Mouse (Mus musculus): Measurements from ENCODE around the gene Gm40193. TPM values are rescaled to one million over a fixed set of nuclear protein-coding genes. Genes with fewer than 3 reads are reported as not detected.

Gm40193 gene
- polyA plus RNA-seq, 1 experiment from 2014 or later: not detected

DNA sequence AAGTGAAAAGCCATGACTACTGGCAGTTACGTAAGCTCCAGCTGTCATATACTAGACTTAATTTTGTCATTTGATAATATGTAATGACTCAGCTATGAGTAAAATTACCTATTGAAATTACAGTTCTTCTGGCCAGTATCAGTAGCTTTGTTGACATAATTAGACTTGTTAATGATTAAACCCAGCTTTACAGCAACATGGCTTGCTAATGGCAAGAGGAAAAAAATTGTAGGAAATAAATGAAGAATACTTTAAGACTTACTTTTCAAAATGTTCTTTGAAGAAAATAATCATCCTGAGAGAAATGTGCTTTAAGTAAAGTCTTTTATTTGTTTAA is 32.3 kb downstream of the Gm40193 start:
- no peaks in the 10 kb centered on the region for H3K9me3 ChIP-seq
- ATAC-seq (ENCODE audit: low FRiP score, low read depth): no peak
- no peak overlapping the region for H3K27ac ChIP-seq (replicated peaks)
- H3K36me3 ChIP-seq: no peaks in the 10 kb centered on the region
- no peaks in the 10 kb centered on the region for H3K4me1 ChIP-seq (replicated peaks)
- whole genome bisulfite sequencing: 95% methylated on average over 1 of the region's 1 CpGs
- no peaks in the 10 kb centered on the region for H3K27me3 ChIP-seq
- no peak overlapping the region for H3K9ac ChIP-seq
- no peak overlapping the region for H3K4me3 ChIP-seq
- no peak overlapping the region for H3K4me2 ChIP-seq

DNA sequence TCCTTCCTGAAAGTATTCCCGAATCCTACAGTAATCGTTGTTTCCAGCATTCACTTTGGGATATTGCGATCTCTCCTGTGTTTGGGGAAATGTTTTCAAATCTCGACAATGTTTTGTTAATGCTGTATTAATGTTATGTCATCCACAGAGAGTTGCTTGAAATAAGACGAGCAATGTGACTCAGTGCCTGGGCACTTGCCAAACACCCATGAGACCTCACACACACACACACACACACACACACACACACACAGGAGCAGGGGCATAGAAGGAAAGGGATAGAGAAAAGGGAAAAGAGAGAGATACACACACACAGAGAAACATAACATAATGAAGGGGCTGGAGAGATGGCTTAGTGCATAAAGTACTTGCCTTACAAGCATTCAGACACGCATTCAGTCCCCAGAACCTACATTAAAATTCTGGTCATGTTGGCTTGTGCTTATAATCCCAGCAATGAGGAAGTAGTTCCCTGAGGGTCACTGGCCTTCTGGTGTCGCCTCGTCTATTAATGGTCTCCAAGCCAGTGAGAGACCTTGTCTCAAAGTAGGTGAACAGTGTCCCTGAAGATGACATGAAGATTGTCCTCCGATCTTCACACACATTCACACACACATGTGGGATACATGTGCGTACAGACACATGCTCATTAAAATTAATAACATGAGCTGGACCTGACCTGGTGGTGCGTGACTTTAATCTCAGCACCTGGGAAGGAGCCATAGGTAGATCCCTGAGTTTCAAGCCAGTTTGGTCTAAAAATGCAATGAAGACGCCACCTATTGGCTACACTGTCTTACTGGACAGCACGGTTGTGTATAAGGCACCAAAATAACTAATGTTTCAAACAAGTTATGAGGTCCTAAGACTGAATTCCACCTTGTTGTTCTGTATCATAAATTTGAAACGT is 32.9 kb downstream of the Gm40193 start:
- H3K36me3 ChIP-seq: no peaks in the 10 kb centered on the region
- no peak overlapping the region for H3K27ac ChIP-seq (replicated peaks)
- no peaks in the 10 kb centered on the region for H3K9me3 ChIP-seq
- no peak for ATAC-seq (ENCODE audit: low FRiP score, low read depth)
- no peak overlapping the region for H3K9ac ChIP-seq
- H3K4me3 ChIP-seq: no peak overlapping the region
- 69% methylated on average over 14 of the region's 14 CpGs for WGBS
- H3K4me1 ChIP-seq (replicated peaks): no peaks in the 10 kb centered on the region
- H3K27me3 ChIP-seq: no peaks in the 10 kb centered on the region
- no peak overlapping the region for H3K4me2 ChIP-seq

DNA sequence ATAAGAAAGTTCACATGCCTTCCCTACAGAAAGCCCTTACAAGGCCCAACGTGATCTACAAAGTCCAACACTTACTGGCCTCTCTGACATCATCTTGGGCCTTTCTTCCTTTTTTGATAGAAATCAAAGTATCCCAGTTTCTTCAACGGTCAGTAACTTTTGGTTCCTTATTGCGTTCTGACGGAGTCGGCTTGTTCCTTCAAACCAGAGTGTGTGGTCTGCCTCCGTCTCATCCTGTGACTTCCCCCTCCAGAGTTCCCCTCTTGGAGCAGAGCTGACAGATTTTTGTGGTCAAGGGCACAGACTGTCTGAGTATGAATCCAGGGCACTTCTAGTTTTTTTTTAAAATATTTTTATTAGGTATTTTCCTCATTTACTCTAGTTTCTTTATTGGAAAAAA is 43.1 kb downstream of the Gm40193 start:
- Histone ChIP-seq H3K4me2 (no peak overlapping the region), H3K27ac (replicated peaks) (no peak overlapping the region), H3K4me1 (replicated peaks) (no peaks in the 10 kb centered on the region), H3K9ac (no peak overlapping the region), H3K9me3 (no peaks in the 10 kb centered on the region), H3K4me3 (no peak overlapping the region), H3K27me3 (no peaks in the 10 kb centered on the region), H3K36me3 (no peaks in the 10 kb centered on the region)
- WGBS: 90% methylated on average over 6 of the region's 6 CpGs
- no peak for ATAC-seq (ENCODE audit: low FRiP score, low read depth)

DNA sequence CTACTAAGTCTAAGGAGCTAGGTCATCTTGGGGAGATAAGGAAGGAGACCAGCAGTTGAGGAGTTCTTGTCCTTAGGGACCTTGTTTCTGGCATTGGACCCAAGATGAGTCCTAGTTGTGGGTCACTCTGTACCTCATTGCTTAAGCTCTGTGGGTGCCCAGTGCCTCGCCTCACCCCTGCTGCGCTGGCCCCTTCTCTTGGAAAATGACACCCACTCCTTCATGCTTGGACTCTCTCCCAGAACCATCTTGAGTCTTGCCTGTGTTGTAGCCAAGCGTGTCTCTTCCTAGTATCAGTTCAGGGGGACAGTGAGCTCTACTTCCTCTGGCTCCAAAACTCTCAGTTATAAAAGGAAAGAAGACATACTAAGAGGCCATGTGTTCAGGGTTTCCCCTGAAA is 43.6 kb downstream of the Gm40193 start:
- no peak overlapping the region for H3K9ac ChIP-seq
- no peaks in the 10 kb centered on the region for H3K36me3 ChIP-seq
- no peak for ATAC-seq (ENCODE audit: low FRiP score, low read depth)
- H3K4me2 ChIP-seq: no peak overlapping the region
- H3K4me3 ChIP-seq: no peak overlapping the region
- no peak overlapping the region for H3K27ac ChIP-seq (replicated peaks)
- WGBS: 86% methylated on average over 3 of the region's 3 CpGs
- H3K9me3 ChIP-seq: no peaks in the 10 kb centered on the region
- no peaks in the 10 kb centered on the region for H3K27me3 ChIP-seq
- no peaks in the 10 kb centered on the region for H3K4me1 ChIP-seq (replicated peaks)

DNA sequence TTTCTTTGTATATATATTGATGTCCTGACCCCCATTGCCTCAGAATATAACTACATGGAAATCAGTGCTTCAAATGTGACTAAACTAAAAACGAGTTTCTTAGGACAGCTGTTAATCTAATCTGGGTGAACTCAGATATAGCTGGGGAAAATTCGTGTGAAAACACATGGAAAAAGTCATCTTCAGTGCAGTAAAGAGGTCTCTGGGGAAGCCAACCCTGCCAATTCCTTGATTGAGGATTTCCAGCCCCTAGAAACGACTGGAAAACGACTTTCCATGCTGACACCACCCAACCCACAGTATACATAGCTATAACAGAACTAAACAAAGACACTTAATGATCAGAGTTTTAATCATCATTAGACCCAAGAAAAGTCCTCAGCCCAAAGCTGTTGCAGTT is 44.9 kb downstream of the Gm40193 start:
- no peak for ATAC-seq (ENCODE audit: low FRiP score, low read depth)
- Histone ChIP-seq H3K9me3 (no peaks in the 10 kb centered on the region), H3K9ac (no peak overlapping the region), H3K27me3 (no peaks in the 10 kb centered on the region), H3K4me1 (replicated peaks) (no peaks in the 10 kb centered on the region), H3K27ac (replicated peaks) (no peak overlapping the region), H3K4me2 (no peak overlapping the region), H3K4me3 (no peak overlapping the region), H3K36me3 (no peaks in the 10 kb centered on the region)
- 52% methylated on average over 4 of the region's 4 CpGs for WGBS

DNA sequence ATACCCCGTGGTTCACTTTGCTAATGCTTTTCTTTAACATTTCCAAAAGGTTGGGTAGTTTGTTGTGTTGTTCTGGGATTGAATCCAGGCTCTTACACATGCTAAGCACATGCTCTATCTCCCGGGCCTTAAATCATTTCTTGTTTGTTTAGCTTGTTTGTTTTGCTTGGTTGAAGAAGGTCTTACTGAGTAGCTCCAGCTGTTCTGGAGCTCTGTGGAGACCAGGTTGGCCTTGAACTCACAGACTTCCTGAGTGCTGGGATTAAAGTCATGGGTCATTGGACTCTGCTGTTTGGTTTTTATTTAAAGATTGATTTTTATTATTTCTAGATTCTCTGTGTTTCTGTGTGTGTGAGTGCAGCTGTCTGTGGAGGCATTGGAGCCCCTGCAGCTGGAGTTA is 47.2 kb downstream of the Gm40193 start:
- 70% methylated on average over 2 of the region's 2 CpGs for WGBS
- Histone ChIP-seq H3K4me1 (replicated peaks) (no peaks in the 10 kb centered on the region), H3K4me3 (no peak overlapping the region), H3K9me3 (no peaks in the 10 kb centered on the region), H3K27me3 (no peaks in the 10 kb centered on the region), H3K36me3 (no peaks in the 10 kb centered on the region), H3K27ac (replicated peaks) (no peak overlapping the region), H3K4me2 (no peak overlapping the region), H3K9ac (no peak overlapping the region)
- ATAC-seq (ENCODE audit: low FRiP score, low read depth): no peak

Other genes starting within 250 kb of the Gm40193 start
- 0.08 TPM in 1 of 2 replicates, not detected in the other for gene Alox12e, start 210.3 kb downstream of the Gm40193 start, polyA plus RNA-seq (2015; fragmentation: Nextera tagmentation; extraction: Ambion mirVana)
- not detected in 2 replicates for gene Alox15, start 180.9 kb downstream of the Gm40193 start, polyA plus RNA-seq (2015; fragmentation: Nextera tagmentation; extraction: Ambion mirVana)
- gene Pelp1, start 122.9 kb downstream of the Gm40193 start, polyA plus RNA-seq (2015; fragmentation: Nextera tagmentation; extraction: Ambion mirVana): 30.7 and 33.6 TPM in 2 replicates
- 50.3 and 57.5 TPM in 2 replicates for gene Arrb2, start 100.3 kb downstream of the Gm40193 start, polyA plus RNA-seq (2015; fragmentation: Nextera tagmentation; extraction: Ambion mirVana)
- 45.6 and 49.2 TPM in 2 replicates for gene Med11, start 81.0 kb downstream of the Gm40193 start, polyA plus RNA-seq (2015; fragmentation: Nextera tagmentation; extraction: Ambion mirVana)
- gene Zmynd15, start 73.5 kb downstream of the Gm40193 start, polyA plus RNA-seq (2015; fragmentation: Nextera tagmentation; extraction: Ambion mirVana): 0.77 and 0.90 TPM in 2 replicates
- 5.2 and 6.1 TPM in 2 replicates for gene Cxcl16, start 73.0 kb downstream of the Gm40193 start, polyA plus RNA-seq (2015; fragmentation: Nextera tagmentation; extraction: Ambion mirVana)
- gene Tm4sf5, start 27.7 kb downstream of the Gm40193 start, polyA plus RNA-seq (2015; fragmentation: Nextera tagmentation; extraction: Ambion mirVana): 3.4 and 4.0 TPM in 2 replicates
- gene Vmo1, start 18.3 kb downstream of the Gm40193 start, polyA plus RNA-seq (2015; fragmentation: Nextera tagmentation; extraction: Ambion mirVana): 0.42 TPM in 1 of 2 replicates, not detected in the other
- 0.21 and 0.26 TPM in 2 replicates for gene Gltpd2, start 13.7 kb downstream of the Gm40193 start, polyA plus RNA-seq (2015; fragmentation: Nextera tagmentation; extraction: Ambion mirVana)
- 763 and 792 TPM in 2 replicates for gene Psmb6, start 7.6 kb downstream of the Gm40193 start, polyA plus RNA-seq (2015; fragmentation: Nextera tagmentation; extraction: Ambion mirVana)
- 17.3 and 20.4 TPM in 2 replicates for gene Pld2, start 7.1 kb upstream of the Gm40193 start, polyA plus RNA-seq (2015; fragmentation: Nextera tagmentation; extraction: Ambion mirVana)
- gene Mink1, start 29.9 kb upstream of the Gm40193 start, polyA plus RNA-seq (2015; fragmentation: Nextera tagmentation; extraction: Ambion mirVana): 18.1 and 20.5 TPM in 2 replicates
- gene 4930544D05Rik, start 82.9 kb upstream of the Gm40193 start, polyA plus RNA-seq (2015; fragmentation: Nextera tagmentation; extraction: Ambion mirVana): not detected in 2 replicates
- gene Chrne, start 86.3 kb upstream of the Gm40193 start, polyA plus RNA-seq (2015; fragmentation: Nextera tagmentation; extraction: Ambion mirVana): 0.24 and 0.51 TPM in 2 replicates
- 0.24 and 0.38 TPM in 2 replicates for gene Gp1ba, start 106.2 kb upstream of the Gm40193 start, polyA plus RNA-seq (2015; fragmentation: Nextera tagmentation; extraction: Ambion mirVana)
- 94.8 and 109 TPM in 2 replicates for gene Rnf167, start 114.3 kb upstream of the Gm40193 start, polyA plus RNA-seq (2015; fragmentation: Nextera tagmentation; extraction: Ambion mirVana)
- gene Slc25a11, start 114.5 kb upstream of the Gm40193 start, polyA plus RNA-seq (2015; fragmentation: Nextera tagmentation; extraction: Ambion mirVana): 167 and 176 TPM in 2 replicates
- 722 and 792 TPM in 2 replicates for gene Pfn1, start 121.7 kb upstream of the Gm40193 start, polyA plus RNA-seq (2015; fragmentation: Nextera tagmentation; extraction: Ambion mirVana)
- gene Eno3, start 124.3 kb upstream of the Gm40193 start, polyA plus RNA-seq (2015; fragmentation: Nextera tagmentation; extraction: Ambion mirVana): 6.7 and 8.7 TPM in 2 replicates
- gene Spag7, start 136.5 kb upstream of the Gm40193 start, polyA plus RNA-seq (2015; fragmentation: Nextera tagmentation; extraction: Ambion mirVana): 152 and 164 TPM in 2 replicates
- gene Camta2, start 155.2 kb upstream of the Gm40193 start, polyA plus RNA-seq (2015; fragmentation: Nextera tagmentation; extraction: Ambion mirVana): 23.4 and 27.5 TPM in 2 replicates
- gene Inca1, start 167.2 kb upstream of the Gm40193 start, polyA plus RNA-seq (2015; fragmentation: Nextera tagmentation; extraction: Ambion mirVana): 1.8 and 1.9 TPM in 2 replicates
- gene Kif1c, start 167.6 kb upstream of the Gm40193 start, polyA plus RNA-seq (2015; fragmentation: Nextera tagmentation; extraction: Ambion mirVana): 1.7 and 1.9 TPM in 2 replicates
- 15.8 and 16.1 TPM in 2 replicates for gene Zfp3, start 231.3 kb upstream of the Gm40193 start, polyA plus RNA-seq (2015; fragmentation: Nextera tagmentation; extraction: Ambion mirVana)